Mouse (Mus musculus) forelimb bud, embryonic 11.5 days (tissue): ENCODE measurements around the gene Evx2.

Source experiments
- DNase-seq: peaks from one replicate; pipeline ENCODE4 v3.0.0-alpha.2; 2012; ENCODE audit warnings: low read depth, low spot score

The Evx2 gene

DNA sequence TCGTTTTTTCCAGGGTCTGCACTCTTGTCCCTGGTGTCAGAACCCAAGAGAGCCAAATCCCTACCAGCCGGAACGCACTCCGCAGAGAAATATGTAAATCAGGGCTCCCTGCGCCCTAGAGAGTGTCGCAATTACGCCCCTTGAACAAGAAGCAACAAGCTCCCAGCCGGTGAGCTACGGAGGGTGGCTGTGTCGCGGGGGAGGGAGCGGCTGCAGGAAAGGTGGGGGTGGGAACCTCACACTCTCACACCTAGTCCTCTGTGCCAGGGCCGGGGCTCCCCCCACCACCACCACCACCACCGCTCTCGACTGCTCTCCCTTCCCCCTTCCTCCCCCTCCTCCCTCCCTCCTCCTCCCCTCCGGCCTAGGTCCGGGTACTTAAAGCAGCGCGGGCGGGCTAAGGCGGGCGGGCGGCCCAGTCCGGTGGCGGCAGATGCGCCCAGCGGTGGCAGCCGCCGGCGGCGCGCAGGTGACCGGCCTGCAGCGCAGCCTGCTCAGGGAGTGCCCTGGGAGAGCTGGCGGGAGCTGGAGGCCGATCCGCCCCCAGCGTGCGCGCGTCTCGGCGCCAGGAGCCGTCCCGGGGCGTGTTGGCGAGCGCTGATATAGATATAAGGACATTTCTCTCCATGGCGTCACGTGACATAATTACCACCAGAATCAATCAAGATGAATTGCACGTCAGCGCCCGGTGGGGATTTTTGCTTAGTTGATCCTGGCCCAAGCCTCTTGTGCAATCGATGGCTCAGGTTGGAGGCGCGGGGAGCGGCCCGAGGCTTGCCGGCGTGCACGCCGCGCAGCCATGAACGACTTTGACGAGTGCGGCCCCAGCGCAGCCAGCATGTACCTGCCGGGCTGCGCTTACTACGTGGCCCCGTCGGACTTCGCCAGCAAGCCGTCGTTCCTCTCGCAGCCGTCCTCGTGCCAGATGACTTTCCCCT is 22.5 kb upstream of the Evx2 start:
- DNase-seq, result no peak

DNA sequence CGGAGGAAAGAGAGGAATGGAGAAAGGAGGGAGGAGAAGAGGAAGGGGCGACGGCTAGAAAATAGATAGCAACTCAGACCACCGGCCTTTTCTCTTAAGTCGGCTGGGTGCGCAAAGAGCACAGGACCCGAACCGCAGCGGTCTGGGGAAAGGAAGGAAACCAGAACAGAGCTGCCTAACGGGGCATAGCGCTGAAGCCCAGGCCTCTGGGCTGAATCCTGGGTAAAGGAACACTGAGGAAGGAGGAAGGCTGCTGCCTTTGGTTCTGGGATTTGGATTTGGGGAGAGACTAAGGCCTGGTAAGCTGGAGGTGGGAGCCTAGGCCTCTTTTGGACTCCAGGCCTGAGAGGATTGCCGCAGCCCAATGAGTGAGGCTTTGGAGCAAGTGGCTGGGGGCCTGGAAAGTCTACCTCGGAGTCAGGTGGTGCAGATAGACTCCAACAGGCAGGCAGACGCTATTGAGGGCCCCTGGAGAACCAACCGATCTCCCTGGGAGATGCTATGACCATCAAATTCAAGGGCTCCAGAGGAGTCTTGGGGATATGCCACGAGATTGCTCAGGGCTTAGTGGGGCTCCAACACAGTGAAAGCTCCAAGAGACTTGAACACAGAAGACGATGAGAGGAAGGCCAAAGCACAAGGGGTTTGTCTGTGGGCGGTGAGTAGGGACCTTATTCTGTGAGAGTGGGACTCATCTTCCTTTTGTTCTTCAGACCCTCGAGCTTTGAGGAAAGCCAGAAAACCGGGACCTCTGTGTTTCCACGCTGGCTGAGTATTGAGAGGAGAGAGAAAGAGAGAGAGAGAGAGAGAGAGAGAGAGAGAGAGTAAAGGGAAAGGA is 21.4 kb upstream of the Evx2 start:
- no peak for DNase-seq

DNA sequence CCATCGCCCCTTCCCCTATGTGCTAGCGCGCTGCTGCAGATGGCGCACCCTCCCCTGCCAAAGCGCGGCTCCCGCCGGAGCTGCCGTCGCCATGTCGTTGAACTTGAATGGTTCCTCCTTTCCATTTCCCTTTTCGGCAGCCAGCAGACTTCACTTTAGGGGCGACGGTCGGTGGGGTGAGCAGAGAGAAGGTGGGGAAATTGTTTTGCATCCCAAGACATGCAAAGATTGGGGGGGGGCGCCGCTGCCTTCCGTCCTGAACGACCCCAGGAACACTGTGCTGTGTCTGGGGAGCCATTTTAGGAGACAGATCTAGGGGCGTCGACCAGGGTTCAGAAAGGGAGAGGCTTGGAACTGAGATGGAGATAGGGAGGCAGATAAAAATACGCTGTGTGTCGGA is 20.6 kb upstream of the Evx2 start:
- no peak for DNase-seq

DNA sequence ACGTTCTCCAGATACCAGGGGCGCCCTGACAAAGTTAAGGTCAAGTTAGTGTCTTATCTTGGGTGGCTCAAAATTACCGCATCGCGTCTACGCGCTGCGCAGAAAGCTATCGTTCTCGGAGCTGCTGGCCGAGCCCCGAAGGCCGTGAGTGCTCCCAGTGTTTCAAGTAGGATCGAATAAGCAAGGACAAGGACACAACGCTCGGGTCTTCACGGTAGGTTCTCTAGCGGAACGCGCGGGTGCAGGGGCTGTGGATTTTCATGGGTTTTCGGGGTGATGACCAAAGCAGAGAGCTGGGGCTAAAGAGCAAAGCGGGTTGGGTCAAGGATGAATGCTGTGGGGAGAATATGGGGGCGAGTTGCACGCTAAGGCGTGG is 20.2 kb upstream of the Evx2 start:
- DNase-seq, result no peak

DNA sequence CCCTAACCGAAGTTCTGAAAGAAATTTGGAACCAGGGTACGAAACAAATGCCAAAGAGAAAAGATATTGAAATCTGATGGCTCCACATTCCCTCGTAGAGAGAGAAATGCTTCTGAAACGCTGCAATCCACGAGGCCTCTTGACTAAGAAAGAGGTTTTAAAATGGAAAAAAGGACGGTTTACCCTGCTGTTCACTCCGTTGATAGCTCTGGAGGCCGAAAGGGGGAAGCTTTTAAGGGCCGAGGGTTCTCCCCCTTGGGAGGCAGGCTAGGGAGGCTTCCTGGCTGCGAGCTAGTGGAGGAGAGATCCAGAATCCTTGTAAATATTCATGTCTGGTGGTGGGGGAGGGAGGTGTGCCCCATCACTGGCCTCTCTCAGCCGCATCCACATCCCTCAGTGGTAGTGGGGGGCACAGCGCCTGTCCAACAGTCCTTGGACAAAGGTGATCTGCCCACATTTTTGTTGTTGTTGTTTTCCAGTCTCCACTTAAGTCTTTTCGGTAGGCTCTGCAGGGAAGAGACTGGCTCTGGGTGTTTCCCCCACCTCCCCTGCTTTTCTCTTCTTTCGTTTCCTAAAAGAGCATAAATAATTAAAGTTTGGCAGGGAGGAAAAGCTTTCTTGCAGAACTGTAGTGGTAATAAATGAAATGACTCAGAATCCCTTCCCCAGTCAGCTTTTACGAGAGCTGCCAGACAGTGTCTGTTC is 19.7 kb upstream of the Evx2 start, which contains the start of gene Hoxd11:
Gene Hoxd11 (plus strand): TSS at position 667 of the 705 bp plus-strand sequence.
- DNase-seq, result no peak

DNA sequence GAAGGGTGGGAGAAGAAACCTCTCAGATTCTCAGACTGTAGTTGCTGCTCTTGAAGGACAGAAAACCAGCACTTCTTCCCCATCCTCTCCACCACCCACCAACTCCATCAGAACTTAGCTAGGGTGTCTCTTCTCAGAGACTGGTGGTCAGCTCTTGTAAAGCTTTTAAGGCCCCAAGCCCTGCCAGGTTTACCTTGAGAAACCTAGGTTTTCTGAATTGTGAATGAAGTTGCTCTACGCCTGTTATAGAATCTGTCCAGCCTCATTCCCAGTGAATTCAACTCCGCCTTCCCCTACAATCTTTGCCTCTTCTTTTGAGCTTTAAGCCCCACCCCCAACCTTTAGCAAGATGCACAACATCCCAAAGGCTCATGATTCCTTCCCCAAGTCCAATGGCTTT is 17.7 kb upstream of the Evx2 start:
- DNase-seq, result no peak

DNA sequence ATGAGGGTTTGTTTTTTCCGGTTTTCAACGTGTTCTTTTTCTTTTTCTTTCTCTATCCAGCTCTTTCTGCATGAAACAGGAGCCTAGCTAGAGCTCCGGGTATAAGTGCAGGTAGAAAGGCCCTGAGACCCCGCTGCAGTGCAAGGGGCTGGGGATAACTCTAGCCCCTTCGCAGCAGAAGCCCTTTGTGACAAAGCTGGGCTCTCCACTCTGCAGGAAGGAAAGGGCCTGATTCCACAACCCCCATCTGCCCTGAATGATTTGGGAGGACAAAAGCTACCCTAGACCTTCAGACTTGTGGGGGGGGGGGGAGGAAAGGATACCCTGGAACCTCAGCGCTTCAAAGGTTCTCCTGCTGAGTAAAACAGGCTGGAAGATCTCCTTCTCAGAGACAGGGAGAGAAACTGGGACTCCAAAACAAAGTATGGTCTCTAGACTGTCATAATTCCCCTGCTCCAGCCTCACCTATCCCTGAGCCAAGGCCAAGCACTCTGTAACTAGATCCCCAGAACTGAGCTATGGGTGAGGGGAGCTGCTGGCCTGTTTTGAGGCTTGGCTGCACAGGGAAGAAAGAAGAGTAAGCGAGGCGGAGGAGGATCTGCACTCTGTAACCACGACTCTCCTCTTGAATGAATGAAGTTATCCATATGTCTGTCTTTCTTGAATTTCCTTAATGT is 17.2 kb upstream of the Evx2 start:
- no peak for DNase-seq

DNA sequence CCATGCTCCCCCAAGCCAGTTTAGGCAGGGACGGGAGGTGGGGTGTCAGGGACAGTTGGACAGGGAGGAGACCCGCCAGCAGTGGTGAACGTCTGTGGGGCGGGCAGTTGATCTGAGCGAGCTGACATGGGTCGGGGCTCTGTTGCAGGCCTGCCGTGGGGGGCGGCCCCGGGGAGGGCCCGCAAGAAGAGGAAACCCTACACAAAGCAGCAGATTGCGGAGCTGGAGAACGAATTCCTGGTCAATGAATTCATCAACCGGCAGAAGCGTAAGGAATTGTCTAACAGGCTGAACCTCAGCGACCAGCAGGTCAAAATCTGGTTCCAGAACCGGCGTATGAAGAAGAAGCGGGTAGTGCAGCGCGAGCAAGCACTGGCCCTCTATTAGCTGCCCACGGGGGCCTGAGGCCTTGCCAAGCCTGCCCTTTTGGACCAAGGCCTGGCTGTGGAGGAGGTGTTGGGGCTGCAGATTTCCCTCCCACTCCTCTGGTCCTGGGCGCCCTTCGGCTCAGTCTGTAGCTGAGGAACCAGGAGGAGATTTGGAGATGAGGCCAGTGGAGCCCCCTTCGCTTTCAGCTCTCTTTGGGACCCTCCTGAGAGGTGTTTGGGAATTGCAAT is 16.4 kb upstream of the Evx2 start:
- no peak for DNase-seq

DNA sequence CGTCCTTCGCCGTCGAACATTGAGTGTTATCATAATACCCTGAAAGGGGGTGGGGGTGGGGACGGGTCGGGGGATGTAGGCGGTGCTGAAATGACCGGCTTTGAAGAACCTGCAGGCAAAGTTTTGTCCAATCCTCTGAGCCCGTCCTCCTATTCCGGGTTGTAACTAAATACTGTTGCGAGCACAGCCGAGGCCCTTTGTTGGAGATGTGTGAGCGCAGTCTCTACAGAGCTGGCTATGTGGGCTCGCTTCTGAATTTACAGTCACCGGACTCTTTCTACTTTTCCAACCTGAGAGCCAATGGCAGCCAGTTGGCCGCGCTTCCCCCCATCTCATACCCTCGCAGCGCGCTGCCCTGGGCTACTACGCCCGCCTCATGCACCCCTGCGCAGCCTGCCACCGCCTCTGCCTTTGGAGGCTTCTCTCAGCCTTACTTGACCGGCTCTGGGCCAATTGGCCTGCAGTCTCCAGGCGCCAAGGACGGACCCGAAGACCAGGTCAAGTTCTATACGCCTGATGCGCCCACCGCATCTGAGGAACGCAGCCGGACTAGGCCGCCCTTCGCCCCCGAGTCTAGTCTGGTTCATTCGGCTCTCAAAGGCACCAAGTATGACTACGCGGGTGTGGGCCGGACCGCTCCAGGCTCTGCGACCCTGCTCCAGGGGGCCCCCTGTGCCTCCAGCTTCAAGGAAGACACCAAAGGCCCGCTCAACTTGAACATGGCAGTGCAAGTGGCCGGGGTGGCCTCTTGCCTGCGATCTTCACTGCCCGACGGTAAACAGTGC is 15.7 kb upstream of the Evx2 start, which contains the start of gene Hoxd12:
Gene Hoxd12 (plus strand): TSS at position 133 of the 785 bp plus-strand sequence.
- DNase-seq, result peak; percentile 74

DNA sequence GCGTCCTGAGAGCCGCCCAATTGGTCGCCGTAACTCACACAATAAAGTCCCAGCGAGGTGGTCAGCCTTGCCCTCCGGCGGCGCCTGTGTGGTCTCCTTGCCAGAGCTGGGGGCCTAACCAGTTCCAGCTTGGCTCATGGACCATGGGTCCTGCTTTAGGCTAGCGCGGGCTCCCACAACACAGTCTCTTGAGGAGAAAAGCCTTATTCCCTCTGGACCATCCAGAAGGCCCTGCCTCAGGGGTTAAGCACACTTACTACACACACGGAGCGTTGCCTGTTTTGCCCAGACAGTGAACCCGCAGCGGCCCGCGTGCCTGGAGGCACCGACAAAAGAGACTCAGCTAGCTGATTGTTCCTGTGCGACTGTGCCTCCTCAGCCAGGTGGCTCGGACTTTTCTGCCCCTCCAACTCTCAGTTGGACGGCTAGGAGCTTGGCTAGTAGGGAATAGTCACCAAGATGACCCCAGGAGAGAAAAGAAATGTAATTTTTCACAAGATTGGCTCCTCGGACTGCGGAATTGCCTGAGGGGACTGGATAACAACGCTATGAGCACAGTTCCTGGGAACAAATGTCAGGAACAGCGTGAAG is 14.6 kb upstream of the Evx2 start:
- peak; percentile 82 for DNase-seq

DNA sequence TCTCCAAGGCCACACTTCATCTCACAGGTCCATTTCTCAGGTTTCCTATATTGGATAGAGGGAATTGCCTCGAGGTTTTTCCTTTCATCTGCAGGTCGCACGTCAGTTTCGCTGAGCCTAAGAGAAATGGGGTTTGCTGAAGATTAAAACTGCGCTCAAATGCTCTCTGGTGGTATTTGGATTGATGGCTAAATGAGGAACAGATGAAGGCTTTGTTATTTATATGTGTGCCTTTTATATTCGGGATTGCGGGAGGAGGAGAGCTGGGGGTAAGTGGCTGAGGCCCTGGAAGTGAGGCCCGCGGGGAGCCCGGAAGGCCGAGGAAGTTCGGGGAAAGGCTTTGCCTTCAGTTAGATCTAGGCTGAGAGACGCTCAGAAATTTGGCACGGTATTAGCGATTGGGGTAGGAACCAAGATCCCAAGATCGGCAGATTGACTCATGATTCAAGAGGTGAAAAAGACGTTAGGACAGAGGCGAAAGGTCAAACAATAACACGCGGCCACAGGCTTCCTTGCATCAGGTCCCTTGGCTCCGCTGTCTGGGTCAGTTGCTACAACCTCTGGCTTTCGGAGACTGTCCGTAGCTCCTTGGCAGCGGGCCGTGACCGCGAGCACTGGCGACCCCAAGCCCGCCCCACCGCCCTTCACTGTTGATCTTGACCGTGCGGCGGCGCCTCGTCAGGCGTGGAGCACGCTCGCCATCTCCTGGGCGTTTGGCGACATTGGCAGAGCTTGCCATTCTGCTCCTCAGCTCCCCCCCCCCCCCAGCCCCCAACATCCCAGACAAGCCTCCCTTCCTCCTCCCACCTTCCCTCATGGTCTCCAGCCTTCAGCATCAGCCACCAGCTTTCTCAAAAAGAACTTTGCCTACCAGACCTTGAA is 13.4 kb upstream of the Evx2 start:
- peak; percentile 89 for DNase-seq

DNA sequence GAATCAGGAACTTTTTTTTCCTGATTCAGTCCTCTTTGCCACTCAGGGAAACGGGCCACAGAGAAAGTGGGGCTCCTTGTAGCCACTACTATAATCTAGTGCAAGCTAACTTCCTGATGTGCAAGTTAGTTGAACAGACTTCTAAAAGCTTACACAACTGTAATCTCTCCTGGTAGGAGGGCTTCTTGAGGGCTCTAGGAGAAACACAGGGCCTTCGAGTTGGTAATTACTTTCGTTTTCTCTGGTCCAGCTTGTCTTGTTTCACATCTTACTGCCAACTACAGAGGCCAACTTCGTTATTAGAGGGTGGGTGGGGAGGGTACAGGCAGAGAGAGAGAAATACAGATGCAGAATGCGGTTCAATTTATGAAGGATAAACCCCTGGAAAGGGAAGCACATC is 12.5 kb upstream of the Evx2 start:
- no peak for DNase-seq

DNA sequence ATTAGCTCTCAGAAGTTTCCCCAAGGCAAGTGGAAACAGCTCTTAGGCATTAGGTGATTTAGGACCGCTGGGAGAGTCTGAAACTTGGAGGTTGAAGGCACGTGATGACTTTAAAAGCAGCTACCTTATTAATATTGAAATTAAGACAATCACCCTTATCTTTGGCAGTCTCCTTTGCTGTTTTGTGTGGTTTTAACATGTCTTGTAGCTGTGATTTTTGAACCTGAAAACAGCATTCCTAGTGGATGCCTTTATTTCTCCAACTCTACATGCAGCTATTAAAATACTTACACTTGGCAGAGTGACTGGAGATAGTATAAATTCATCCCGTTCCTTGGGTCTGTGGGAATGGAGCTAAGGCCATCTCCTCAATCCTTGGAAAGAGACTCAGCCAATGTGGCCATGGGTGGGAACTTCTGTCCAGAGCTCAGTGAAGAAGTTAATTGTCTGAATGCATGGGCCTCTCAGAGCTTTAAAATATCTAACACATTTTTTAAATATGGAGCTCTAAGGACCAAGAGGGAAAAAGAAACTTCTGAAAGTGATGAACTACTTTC is 11.4 kb upstream of the Evx2 start:
- no peak for DNase-seq

DNA sequence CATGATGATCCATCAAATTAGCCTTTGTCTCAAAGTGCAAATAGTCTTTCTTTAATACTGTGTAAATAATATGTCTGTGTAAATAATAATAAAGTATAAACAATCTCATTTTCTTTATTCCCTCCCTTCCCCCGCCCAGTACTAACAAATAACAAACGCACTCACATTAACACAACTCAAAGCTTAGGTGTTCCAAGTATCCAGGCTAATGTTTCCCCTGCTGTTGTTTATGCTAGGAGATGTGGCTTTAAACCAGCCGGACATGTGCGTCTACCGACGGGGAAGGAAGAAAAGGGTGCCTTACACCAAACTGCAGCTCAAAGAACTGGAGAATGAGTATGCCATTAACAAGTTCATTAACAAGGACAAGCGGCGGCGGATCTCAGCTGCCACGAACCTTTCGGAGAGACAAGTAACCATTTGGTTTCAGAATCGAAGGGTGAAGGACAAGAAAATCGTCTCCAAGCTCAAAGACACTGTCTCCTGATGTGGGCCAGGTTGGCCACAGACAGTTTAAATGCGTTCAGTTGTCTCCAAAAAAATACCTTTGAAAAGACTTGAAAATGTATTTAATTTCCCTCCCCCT is 10.4 kb upstream of the Evx2 start:
- DNase-seq, result no peak

DNA sequence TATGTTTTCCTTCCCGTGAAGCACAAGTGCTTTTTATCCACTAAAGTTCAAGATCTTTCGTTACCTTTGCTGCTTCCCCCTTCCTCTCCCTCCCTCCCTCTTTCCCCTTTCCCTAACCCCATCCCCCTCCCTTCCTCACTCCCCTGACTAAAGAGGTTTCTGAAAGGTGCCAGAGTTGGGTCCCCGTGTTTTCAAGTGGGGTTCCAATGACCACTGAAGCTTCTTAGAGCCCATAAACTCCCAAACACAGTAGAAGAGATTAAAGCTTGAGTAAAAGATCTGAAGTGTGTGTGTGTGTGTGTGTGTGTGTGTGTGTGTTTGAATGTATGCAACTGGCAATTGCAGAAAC is 9.8 kb upstream of the Evx2 start:
- DNase-seq, result no peak

DNA sequence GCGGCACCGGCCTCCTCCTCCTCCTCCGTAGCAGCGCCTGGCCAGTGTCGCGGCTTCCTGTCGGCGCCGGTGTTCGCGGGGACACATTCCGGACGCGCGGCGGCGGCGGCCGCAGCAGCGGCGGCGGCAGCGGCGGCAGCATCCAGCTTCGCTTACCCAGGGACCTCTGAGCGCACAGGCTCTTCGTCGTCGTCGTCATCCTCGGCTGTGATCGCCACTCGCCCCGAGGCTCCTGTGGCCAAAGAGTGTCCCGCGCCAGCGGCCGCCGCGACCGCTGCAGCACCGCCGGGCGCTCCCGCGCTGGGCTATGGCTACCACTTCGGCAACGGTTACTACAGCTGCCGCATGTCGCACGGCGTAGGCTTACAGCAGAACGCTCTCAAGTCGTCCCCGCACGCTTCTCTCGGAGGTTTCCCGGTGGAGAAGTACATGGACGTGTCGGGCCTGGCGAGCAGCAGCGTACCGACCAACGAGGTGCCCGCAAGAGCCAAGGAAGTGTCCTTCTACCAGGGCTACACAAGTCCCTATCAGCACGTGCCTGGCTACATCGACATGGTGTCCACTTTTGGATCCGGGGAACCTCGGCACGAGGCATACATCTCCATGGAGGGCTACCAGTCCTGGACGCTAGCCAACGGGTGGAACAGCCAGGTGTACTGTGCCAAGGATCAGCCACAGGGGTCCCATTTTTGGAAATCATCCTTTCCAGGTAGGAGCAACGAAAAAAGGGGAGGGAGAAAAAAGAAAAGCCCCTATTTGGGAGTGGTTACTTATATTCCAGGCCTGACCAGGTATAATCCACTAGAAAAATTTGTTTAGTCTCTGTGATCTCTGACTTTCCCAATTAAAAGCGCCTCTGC is 9.2 kb upstream of the Evx2 start:
- DNase-seq, result no peak

DNA sequence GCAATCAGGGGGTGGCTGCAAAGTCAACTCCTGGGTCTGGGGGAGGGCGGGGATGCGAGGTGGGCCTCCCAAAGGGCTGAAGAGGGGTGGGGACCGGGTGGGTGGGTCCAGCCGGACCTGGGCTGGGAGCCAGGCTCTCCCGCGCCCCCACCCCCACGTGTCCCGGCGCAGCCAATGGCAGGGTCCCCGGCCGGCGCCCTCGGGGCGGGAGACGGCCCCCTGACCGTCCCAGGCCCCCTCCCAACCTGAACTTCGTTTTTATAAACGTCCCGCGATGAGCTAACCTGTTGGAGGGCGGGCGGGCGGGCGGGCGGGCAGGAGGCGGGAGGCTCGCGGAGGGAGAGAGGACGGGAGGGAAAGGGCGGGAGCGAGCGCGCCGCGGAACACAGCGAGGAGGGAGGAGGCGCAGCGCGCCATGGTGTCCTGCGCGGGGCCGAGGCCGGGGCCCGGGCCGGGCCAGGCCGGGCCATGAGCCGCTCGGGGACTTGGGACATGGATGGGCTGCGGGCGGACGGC is 8.5 kb upstream of the Evx2 start, which contains the start of gene Hoxd13:
Gene Hoxd13 (plus strand): TSS at position 469 of the 516 bp plus-strand sequence.
- no peak for DNase-seq
